Mouse (Mus musculus) lung, postnatal 10 days (tissue): ENCODE measurements around the gene Canx.
"Not testable (repeated sequence)": the region's sequence is repeated elsewhere in the genome, so short reads cannot be mapped to it uniquely, and the experiment has no call there.

Experiments
- DNase-seq: peaks from one replicate; pipeline ENCODE4 v3.0.0; 2021

The Canx gene

DNA sequence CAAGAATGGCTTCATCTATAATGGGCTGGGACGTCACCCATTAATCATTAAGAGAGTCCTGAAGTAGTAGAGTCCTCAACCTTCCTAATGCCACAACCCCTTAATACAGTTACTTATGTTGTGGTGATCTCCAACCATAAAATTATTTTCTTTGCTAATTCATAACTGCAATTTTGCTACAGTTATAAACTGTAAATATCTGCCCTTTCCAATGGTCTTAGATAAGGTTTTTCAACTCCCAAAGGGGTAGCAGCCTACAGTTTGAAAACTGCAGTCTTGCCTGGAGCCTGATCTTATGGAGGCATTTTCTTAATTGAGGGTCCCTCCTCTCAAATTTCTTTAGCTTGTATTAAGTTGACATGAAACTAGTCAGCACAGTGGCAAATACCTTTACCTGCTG is 3.9 kb upstream of the Canx start:
- no peak for DNase-seq

DNA sequence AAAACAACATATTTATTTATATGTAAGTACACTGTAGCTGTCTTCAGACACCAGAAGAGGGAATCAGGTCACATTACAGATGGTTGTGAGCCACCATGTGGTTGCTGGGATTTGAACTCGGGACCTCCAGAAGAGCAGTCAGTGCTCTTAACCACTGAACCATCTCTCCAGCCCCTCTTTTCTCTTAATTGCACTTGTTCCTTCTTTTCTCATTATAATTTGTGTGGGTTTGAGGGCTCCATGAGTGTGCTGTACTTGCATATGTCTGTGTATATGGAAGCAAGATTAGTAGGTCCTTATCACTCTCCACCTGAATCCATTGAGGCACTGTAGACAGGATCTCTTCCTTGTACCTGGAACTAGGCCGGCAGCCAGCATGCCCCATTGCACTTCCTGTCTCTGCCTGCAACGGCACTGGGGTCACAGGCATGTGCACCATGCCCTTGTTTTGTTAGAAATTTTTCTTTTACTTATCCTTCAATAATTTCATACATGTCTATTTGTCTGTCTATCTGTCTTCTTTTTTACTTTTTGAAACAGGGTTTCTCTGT is 2.7 kb upstream of the Canx start:
- no peak for DNase-seq

DNA sequence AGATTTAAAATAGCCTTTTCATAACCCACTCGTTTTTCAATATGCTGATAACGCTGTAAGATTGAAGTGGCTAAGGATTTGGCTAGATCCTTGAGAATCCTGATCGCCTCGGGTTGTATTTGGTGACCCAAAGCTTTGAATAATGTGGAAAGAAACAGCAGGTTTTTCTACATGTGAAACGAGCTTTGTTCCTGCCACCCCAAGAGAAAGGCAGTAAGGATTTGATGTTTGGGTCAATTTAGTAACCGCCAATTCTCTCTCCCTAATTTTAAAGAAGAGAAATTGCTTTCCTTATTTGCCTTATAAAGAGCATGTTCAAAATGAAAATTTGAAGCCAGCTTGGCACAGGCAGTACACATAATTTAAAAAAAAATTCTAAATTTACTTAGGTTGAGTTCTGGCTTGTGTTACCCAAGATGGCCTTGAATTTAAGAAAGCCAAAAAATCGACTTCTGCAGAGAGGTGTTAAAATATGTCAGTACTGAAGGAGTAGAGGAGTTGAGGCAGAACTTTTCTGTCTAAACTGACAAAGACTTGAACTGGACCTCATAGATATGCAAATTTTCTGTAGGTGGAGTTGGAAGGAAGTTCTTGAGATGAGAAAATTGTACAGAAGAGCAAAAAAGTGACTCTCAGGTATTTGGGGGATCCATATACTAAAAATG is 961 bp upstream of the Canx start:
- no peak for DNase-seq

DNA sequence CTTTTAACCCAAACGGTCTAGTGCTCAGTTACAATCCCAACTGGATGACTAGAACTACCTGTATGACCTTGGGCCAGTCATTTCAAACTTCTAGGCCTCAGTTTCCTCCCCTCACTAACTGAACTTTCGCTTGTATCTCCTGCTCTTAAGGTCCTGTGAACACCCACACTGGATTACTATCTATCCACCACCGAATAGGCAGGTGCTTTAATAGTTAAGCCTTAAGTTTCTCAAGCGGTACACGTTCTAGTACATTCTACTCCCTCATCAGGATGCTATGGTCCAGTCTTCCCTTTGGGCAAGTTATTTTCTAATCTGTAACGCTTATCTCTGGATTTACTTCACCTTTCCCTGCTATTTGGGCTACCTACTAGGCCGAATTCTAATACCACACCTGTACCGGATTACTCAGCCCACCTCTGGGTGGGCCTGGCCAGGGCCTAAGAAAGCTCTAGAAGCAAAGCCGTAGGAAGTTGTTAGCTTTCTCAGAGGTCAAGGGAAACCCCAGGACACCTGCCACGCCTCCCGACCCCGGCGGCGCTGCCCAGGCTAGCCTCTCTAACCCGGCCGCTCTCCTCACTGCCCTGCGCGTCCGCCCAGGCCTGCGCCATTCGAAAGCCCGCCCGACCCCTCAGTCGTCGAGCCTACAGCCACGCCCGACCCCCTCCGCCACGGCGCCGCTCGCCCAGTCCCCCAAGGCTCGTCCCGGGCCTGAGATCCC is 562 bp downstream of the Canx start:
- DNase-seq = no peak

DNA sequence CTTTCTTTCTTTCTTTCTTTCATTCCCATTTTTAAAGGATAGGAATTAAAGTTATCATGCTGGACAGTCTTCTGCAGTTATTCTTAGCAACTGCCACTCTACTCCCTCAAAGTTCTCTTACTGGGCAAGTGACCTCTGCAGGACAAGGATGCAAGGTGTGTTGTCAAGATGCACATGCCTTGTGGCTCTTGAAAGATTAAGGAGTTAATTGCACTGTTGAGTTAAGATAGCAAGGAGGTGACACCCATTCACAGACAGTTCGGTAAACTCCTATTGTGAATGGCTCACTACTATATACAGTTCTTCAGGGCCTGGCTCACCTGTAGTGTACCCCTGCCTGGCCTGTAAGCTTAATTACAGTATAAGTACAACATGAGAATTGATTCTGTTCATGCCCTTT is 1.6 kb downstream of the Canx start:
- DNase-seq = no peak

DNA sequence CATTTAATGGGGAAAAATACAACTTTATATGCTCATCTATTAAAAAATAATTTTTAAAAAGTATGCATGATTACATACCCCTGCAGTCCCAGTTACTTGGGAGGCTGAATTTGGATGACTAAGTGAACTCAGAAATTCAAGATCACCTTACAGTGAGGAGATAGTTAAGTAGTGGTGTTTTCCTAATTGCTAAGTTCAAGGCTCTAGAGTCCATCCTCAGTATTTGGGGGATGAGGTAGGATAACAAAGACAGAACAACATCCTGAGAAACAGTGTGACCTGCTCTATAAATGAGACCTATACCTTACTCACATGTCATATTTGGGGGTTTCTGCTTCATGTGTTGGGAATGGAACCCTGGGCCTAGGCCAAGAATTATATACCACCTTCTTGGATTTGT is 3.1 kb downstream of the Canx start:
- no peak for DNase-seq

DNA sequence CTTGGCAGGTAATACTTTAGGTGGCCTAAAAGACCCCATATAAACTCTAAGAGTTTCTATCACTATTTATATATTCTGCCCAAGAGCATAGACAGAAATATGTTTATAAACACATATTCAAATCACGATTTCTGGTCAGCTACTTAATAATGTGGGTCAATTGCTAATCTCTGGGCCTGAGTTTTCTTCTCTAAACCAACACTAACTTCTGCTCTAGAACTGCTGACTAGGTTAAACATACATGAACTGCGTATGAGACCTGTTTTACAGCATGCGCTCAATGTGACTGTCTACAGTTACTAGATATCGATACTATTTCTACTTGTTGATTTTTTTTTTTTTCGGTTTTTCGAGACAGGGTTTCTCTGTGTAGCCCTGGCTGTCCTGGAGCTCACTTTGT is 4.2 kb downstream of the Canx start:
- DNase-seq = no peak

DNA sequence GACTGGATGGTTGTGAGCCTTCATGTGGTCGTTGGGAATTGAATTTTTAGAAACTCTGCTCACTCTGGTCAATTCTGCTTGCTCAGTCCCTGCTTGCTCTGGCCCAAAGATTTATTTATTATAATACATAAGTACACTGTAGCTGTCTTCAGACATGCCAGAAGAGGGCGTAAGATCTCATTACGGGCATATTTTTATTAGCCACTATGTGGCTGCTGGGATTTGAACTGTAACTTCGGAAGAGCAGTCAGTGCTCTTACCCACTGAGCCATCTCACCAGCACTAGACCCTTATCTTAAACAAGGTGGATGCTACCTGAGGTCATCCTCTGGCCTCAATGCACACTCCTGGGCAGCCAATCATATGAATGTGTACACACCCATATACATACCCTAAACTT is 6.1 kb downstream of the Canx start:
- not testable (repeated sequence) for DNase-seq

DNA sequence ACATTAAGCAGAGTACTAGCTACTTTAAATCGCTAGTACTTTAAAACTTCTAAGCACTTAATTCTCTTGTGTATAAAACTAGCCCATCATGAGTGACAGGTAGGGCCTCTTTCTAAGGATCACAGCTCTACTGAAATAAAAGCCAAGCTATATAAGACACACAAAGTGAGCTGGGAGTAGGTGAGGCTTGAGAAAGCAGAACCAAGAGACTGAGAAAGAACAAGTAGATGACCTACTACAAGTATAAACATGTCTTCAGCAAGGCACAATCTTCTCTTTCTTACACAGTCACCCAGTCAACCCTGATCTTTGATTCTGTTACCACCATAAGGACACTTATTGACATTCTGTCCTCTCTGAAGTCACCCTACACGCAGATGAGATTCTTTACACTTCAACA is 12.7 kb downstream of the Canx start:
- no peak for DNase-seq

DNA sequence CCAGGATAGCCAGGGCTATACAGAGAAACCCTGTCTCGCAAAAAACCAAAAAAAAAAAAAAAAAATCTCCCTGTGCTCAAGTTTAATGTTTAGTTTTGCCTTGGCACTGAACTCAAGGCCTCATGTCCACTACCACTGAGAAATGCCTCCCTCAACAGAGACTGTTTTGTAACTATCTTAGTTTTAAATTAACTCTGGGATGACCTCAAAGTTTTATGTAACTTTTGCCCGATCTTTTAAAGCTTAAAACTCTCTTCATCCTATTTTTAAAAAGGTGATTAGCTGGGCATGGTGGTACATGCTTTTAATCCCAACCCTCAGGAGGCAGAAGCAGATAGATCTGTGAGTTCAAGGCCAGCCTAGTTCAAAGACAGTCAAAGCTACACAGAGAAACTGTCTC is 22.1 kb downstream of the Canx start:
- no peak for DNase-seq

DNA sequence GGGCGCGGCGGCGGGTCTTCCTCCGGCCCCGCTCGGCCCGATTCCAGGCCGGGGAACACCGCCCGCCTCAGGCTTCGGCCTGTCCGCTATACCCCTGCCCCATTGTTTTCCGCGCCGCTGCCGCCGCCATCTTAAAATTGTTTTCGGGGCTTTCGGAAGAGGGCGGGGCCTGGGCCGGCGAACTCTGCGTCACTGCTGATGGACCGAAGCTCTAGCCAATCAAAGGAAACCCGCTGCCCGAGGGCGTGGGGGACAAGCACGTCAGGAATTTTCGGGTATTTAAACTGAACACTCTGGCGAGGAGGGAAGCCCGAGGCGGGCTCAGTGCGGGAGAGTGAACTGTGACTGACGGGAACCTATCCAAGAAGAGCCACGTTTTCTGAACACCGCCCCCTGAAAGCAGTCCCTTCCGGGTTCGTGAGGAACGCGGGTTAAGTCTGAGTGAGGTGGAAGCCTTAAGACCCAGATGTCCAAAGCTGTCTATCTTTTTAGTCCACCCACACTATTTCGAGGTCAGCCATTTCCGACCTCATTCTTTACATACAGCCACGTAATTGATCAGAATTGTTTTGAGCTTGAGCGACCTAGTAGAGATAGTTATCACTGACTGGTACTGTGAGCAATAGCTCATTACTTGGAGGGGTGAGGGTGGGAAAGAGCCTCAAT is 33.1 kb downstream of the Canx start, which contains the start of gene Maml1:
Gene Maml1, minus strand, starts transcription at position 122 of the 666 bp plus-strand sequence.
- DNase-seq = peak; percentile 98

DNA sequence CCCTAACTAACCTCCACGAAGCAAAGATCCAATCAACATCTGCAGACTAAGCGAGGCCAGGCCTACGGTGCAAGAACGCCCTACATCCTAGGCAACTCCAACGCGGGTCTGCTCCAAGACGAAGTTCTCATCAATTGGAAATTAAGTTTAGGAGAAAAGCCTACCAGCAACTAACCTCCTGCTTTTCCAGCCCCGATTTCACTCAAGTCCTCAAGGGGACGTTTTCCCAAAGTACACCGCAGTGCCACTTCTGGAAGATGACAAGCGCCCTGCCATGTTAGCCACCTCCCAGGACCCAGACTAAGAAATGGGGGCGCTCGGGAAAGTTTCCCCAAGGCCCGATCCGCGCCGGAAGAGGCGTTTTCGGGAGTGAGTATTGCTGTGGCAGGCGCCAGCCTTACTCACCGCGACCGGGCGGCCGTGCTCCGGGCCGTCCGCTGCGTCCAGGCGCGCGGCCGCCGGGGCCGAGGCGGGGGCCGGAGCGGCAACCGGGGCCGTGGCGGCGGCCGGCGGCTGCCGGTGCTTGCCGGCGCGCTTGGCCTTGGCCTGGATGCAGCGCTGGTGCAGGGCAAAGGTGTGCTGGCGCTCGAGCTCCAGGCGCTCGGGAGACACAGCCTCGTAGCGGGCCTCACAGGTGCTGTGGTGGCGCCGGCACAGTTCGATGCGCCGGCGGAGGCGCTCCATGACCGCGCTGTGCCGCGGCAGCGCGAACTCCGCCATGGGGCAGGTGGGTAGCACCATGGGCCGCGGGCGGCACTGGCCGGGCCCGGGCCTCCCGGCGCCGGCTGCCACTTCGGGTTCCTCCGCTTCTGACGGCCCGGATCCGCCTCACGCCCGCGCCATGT is 33.9 kb downstream of the Canx start:
- DNase-seq = peak; percentile 67

DNA sequence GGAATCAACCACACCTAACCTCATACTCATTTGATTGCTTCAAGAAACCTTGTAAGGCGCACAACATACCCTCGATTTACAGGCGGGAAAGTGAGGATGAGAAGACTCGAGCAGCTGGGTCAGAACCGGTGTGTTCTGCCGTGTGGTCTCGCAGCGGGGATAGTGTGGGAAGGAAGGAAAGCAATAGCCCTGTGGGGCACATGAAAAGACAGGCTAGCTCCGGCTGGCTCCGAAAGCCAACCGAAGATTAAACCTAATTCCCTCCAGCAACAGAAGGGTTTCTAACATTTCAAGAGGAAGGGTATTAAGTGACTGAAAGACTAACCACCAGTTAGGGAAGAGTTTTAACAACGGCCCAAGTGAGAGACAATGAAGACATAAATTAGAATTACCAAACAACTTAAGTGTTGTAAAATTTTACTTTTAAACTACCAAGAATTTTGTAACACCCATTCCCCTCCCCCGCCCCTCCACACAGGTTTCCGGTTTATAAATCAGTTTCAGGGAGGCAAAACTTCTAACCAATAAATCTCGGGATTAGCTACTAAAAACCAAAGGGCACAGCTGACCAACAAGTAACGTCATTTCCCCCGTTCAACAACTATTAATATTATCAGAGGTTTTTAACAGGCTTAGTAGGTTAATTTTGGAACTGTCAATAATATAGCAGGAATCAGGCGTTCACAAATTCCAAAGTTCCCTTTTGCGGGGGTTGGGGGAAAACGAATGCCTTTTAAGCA is 34.8 kb downstream of the Canx start:
- DNase-seq = no peak

DNA sequence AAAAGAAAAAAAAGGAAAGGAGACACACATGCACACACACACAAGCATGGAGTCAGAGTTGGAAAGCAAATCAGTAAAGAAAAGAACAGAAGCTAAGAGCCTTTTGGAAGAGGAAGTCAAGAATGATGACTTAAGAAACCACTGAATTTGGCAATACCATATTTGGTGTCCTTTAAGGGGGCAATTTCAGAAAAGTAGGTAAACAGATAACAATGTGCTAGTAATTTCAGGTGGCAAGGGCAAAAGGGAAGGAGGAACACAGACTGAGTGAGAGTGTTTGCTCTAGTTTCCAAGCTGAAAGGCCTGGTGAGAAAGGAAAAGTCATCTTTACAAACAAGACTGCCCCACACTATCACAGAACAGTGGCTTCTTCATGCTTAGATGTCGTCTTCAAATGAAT is 39.0 kb downstream of the Canx start:
- no peak for DNase-seq

DNA sequence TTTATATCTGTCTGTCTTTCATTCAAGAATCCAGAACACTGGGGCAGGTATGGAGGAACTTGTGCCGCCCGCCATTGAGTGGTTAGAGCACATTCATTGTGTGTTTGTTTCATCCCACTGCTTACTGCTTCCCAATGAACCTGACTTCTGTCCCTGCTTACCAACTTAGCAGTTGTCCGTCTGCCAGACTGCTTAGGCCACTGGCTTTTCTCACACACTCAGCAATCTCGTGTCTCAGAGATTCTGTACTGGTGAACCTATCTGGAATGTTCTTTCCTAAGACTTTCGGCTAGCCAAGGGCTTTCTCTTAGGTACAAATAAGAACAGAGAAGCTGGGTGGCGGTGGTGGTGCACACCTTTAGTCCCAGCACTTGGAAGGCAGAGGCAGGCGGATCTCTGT is 39.8 kb downstream of the Canx start:
- no peak for DNase-seq

DNA sequence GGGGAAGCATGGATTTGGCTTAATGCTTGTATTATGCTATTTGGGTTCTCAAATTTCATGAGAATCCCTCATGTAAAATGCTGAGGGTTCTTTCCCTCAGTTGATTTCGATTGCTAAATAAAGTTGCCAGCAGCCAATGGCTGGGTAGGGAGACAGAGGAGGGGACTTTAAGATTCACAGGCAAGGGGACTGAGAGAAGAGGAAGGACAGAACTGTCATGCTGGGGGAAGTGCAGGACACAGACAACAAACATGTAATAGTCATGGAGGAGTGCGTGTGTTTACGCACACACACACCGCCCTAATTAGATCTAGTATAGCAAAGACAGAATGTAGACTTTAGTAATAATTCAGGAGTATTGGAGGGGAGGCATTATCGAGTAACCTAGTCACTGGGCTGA is 40.2 kb downstream of the Canx start:
- no peak for DNase-seq

DNA sequence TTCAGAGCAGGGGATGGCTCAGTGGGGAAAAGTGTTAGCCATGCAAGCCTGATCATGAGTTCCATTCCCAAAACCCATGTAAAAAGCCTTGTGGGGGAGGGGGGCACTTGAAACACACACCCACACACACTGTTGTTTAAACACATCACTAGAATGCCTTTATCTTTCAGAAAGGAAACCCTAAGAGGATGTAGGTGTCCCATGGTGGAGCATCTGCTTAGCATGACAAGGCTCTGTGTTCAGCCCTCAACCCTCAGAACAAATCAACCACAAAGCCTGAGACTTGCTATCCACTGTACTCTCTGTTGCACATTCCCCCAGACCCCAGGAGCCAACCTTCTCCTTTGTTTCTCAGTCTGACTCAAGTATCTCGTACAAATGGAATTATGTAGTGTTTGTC is 45.4 kb downstream of the Canx start:
- peak; percentile 0 for DNase-seq

DNA sequence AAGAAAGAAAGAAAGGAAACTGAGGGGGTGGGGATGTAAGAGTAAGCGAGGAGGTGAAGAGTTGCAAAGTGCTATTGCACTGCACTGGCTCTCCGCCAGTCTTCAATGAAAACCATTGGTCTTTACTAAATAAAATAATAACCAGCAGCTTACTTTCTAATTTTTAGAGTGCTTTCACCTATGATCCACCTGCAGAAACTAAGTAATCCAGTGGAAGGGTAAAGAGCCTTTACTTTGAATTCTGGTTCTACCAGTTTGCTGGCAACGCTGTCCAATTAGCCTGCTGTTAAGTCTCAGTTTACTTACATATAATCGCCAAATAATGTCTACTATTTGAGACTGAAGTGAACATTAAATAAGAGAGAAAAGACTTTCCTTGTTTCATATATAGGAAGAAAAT is 46.5 kb downstream of the Canx start:
- DNase-seq = no peak

DNA sequence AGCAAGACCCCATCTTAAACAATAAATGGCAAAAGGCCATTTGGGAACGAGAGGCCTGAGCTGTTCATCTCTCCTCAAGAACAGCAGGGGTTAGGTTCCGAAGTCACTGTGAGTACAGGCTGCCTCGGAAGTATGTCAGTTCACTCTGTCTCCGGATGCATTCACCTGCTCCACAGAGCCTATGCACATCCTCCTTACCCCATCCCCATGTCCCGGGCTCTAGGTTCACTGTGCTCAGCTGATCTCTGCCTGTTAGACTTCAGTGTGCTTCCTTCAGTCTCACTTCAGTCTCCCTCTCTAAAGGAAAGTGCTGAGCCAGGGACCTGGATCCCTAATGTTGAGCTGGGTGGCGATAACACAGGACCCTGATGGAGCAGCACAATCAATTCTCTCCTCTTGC is 47.8 kb downstream of the Canx start:
- DNase-seq = no peak

DNA sequence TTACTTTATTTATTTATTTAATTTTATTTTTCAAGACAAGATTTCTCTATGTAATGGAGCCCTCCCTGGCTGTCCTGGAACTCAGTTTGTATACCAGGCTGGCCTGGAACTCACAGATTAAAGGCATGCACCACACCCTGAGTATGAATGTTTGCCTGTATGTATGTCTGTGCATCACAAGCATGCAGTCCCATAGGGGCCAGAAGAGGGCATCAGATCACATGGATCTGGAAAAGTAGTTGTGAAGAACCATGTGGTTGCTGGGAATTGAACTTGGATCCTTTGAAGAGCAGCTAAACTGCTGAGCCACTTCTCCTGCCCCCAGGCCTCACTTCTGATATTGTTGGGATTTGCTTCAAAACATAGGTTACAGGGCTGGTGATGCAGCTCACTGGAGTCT is 48.4 kb downstream of the Canx start:
- no peak for DNase-seq

DNA sequence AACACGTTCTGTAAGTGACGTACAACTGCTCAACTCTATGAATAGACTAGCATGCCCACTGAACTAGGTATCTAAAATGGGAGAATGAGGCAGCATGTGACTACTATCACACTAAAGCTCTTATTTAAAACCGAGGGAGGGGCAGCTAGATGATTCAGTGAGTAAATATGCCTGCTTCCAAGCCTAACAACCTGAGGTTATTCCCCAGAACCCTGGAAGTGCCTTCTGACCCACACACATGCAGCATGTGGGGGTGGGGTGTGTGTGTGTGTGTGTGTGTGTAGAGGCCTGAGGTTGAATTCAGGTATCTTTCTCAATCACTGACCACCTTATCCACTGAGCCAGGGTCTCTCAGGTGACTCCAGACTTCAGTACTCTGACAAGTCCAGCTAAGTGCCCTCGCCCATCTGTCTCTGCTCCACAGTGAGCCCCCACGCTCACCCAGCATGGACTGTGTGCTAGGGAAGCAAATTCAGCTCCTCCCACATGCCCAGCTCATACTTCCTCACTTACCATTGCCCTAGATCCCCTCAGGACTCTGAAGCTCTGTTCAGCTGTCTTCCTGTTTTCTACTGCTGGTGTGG is 49.8 kb downstream of the Canx start:
- no peak for DNase-seq

DNA sequence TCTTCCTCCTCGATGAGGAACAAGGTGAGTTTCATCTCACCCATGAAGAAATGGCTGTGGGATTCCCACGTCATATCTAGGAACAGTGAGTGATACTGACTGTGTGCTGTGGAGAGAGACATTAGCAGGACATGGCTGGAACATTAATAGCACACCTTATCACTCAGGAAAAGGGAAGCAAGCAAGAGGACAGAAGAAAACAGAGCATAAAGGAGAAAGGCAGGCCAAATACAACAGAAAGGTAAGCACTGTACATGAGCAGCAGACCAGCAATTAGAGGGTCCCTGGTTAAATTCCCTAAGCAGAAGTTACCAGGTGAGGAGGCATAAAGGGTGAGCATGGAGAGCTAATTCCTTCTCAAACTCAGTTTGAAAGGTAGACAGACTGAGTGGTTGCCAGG is 50.4 kb downstream of the Canx start:
- no peak for DNase-seq
